Mouse (Mus musculus): ENCODE results near the gene Rpl31.

Rpl31 gene

DNA sequence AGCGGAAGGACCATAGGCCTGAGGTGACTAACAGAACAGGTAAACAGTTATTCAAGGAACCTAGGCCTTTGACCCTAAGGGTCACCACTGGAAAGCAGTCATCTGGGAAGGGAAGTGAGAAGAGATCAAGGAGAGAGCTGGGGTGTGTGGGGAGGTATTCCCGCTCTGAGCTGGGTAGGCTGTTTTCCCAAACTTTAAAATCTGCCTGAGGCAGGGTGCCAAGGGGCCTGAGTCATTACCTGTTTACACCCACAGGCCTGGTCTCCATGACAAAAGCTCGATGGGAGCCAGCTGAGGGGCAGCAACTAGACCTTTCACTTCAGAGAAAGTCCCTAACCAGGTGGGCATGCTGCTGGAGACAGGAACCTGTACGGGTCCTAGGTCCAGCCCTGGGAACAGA lies 31.6 kb downstream of the Rpl31 start:
- no peak for DNase-seq (ENCODE audit: low read depth)

DNA sequence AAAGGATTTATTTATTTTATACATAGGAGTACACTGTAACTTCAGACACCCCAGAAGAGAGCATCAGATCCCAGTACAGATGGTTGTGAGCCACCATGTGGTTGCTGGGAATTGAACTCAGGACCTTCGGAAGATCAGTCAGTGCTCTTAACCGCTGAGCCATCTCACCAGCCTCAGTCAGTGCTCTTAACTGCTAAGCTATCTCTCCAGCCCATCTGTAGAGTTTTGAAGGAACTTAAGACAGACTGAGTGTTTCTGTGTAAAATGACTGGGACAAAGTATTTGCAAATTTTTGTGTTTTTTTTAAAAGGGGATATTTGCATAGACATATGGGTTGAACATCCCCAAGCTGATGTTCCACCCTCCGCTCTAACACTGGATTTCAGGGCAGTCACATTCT lies 32.5 kb downstream of the Rpl31 start:
- DNase-seq (ENCODE audit: low read depth): no peak

DNA sequence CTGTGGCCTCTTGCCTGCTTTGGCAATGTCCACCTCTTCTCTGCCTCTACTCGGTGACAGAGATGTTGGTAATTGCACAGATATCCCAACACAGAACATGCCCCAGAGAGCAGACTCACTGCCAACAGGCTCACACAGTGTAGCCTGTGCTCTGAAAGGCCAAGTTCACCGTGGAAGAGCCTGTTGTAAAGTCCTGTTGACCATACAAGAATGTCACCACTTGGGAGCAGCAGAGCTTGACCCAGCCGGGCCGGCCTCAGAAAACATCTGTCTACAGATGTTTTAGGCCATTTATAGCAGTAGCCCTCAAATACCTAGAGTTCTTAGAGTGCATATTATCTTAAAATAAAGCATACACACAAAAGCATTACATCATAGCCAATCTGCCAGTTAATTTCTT lies 39.5 kb downstream of the Rpl31 start:
- no peak for DNase-seq (ENCODE audit: low read depth)

DNA sequence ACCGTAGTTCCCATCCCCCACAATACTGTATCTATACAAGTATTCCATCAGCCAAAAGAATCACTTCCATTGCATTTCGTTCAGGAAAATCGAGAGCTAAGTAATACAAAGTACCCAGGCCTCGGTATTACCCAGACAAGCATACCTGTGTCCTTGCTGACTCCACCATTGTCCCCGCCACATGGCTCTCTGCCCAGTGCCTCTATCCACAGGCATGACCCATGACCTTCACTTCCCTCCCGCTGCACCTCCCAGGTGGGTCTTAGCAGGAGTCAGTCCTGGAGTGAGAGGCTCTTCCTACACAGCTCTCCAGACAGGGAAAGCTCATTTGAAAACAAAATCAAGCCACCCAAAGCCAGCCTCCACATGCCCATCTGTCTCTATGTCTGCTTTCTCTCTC lies 40.5 kb downstream of the Rpl31 start:
- no peak for DNase-seq (ENCODE audit: low read depth)

DNA sequence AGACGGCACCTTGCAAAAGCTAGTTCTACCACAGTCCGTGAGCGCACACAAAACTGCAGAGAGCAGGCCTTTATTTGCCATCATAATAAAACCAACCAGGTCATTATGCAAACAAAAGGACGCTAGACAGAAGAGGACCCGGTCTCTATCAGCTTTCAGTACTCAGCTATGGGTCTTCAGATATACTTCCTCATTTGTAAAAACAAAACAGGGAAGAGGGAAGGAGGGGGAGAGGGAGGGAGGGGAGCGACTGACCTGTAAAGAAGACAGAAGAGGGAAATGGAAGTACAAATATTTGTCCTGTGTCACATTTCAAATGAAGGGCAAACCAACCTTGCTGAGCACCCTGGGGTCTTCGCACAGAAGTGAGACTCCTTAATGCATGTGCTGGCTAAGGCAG lies 41.0 kb downstream of the Rpl31 start:
- DNase-seq (ENCODE audit: low read depth): peak; percentile 54

GRCm38 (mm10) chr1:39410085-39410821 lies 42.6 kb downstream of the Rpl31 start:
- no peak for DNase-seq (ENCODE audit: low read depth)

GRCm38 (mm10) chr1:39417817-39418216 lies 50.2 kb downstream of the Rpl31 start:
- no peak for DNase-seq (ENCODE audit: low read depth)

GRCm38 (mm10) chr1:39418852-39419251 lies 51.2 kb downstream of the Rpl31 start:
- no peak for DNase-seq (ENCODE audit: low read depth)

DNA sequence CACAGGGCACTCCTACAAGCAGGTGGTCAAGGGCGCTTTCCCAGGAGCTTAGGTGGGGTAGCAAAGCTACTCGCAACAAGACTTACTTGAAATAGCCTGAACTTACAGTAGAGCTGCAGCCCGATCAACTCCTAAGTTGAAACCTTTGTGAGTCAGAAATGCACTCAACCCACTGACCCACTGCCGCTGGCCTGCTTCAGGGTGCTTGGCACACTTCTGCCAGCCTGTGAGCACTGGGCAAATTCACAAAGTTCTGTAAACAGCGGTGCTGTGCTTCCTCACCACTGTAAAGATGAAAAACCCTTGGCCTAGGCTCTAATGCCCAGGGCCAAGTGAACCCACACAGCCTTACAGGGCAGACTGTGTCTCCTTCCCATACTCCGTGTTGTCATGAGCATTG lies 53.3 kb downstream of the Rpl31 start:
- no peak for DNase-seq (ENCODE audit: low read depth)

Measured in 416B (cell line).